Mouse (Mus musculus): Measurements from ENCODE around the gene Tmigd3.

DNA sequence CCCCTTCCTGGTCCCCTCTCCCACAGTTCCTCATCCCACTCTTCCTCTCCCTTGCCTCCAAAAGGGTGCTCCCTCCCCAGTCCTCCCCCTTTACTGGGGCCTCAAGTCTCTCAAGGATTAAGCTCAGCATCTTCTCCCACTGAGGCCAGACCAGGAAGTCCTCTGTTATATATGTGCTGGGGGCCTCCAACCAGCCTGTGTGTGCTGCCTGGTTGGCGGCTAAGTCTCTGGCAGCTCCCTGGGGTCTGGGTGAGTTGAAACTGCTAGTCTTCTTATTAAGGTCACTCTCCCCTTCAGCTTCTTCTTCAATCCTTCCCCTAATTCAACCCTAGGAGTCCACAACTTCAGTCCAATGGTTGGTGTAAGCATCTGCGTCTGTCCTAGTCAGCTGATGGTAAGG is 12.4 kb downstream of the Tmigd3 start:
- TF ChIP-seq CTCF (IDR thresholded peaks at IDR 0.05; ENCODE audit: borderline replicate concordance, control insufficient read depth, extremely low read depth, insufficient read depth, low read length, poor library complexity) (no peak), POLR2A (IDR thresholded peaks at IDR 0.05; ENCODE audit: control insufficient read depth, extremely low read depth, insufficient read depth, low read length, poor library complexity) (no peak)
